Mouse (Mus musculus) liver, embryonic 14.5 days (tissue): Measurements from ENCODE around the gene Hipk1.
"Not testable (repeated sequence)": the region's sequence is repeated elsewhere in the genome, so short reads cannot be mapped to it uniquely, and the experiment has no call there.

Source experiments
- CTCF ChIP-seq: IDR thresholded peaks from 2 replicates; pipeline ENCODE4 v1.5.1; 2016; ENCODE audit warnings: antibody characterized with exemption, low read depth, control low read depth
- EP300 ChIP-seq: IDR thresholded peaks from 2 replicates; pipeline ENCODE4 v1.6.1; 2016; ENCODE audit warnings: antibody characterized with exemption, low read depth

DNA sequence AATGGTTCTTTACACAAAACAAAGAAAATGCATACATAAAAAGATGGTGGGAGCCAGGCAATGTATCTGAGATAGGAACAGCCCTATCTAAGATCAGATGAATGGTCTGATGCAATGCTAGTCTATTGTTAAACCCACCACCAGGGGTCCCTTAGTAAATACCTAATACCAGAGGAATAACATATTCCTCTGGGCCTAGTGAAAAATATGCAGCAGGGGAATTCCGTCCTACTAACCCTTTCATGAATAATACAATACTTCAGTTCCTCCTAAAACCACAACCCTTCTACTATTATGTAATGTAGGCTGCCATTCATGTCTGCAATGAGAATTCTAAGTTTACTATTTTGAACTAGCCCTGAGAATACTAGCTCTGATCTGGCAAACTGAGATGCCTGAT is 39.3 kb upstream of the Hipk1 start:
- TF ChIP-seq CTCF, EP300: not testable (repeated sequence)
